Mouse (Mus musculus) embryonic facial prominence, embryonic 10.5 days (tissue): ENCODE data around the gene Vrk1. TPM values are rescaled to one million over a fixed set of nuclear protein-coding genes. Genes with fewer than 3 reads are reported as not detected.

Source experiments
- DNase-seq: peaks from one replicate; pipeline ENCODE4 v3.0.0-alpha.2; 2017; ENCODE audit warnings: low spot score
- H3K27ac ChIP-seq: fragments of 300-500 bp; sonication (generic); replicated peaks from 2 replicates; pipeline ENCODE4 v1.5.1; 2016; ENCODE audit warnings: mild to moderate bottlenecking
- H3K27me3 ChIP-seq: fragments of 300-500 bp; sonication (generic); replicated peaks from 2 replicates; pipeline ENCODE4 v1.6.1; 2016; ENCODE audit warnings: low read depth, mild to moderate bottlenecking; ENCODE audit not compliant: poor library complexity, severe bottlenecking
- H3K36me3 ChIP-seq: fragments of 300-500 bp; sonication (generic); replicated peaks from 2 replicates; pipeline ENCODE4 v1.6.1; 2016; ENCODE audit warnings: mild to moderate bottlenecking, moderate library complexity
- H3K4me1 ChIP-seq: fragments of 300-500 bp; sonication (generic); 2 replicates; pipeline ENCODE4 v1.6.1; 2016
- H3K4me3 ChIP-seq: fragments of 300-500 bp; sonication (generic); 2 replicates; pipeline ENCODE4 v1.5.1; 2016; ENCODE audit warnings: mild to moderate bottlenecking, moderate library complexity
- H3K9me3 ChIP-seq: fragments of 300-500 bp; sonication (generic); 2 replicates; pipeline ENCODE4 v1.6.1; 2016; ENCODE audit warnings: mild to moderate bottlenecking
- WGBS: fragments of 180-500 bp; shearing (Covaris S2); methylation state at CpG from one replicate; pipeline ENCODE4 v1.1.7; 2016; 5-methylcytosine and 5-hydroxymethylcytosine counted together
- polyA plus RNA-seq: library from polyadenylated mRNA; unstranded; fragments of >200 nt; fragmentation: Nextera tagmentation; extraction: Ambion mirVana; gene quantifications from 2 replicates; pipeline ENCODE4 v1.2.1, GENCODE M21; 2016

Vrk1 gene
- polyA plus RNA-seq, 1 experiment from 2014 or later: 113 TPM

DNA sequence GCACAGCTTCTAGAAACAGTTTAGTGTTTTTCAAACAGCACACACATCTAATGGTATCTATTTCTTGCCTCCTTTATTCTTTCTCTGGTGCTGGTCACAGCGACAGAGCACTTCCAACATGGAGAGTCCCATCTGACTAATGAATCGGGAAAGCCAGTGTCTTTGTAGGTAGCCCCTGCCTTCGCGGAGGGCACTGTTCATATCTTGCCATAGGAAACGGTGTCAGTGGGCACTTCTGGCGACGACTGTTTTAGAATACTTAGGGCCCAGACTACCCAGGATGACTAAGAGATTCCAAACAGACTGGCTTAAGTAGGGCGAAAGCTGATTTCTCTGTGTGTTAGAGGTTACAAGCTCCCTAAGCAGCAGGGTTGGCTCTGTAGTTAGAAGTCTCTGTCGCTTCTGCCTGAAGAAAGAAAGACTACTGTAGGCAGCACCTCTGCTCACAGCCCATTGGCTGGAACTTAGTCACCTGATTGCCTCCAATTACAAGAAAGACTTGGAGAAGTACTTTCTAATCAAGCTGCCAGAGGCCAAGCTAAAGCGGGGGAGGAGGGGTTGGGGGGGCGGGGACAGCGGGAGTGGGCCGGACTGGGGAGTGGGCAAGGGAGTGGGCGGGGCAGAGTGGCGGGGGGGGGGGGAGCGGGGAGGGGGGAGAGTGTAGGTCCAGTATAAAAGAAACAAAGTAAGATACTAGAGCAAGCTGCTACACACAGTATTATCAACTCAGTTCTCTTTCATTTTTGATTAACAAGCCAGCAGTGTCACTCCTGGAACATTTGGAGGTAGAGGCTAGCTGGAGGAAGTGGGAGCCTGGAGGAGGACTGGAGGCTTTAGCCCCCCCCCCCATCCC, 28.7 kb upstream of the Vrk1 start:
- Histone ChIP-seq H3K27me3 (0 out of 2 replicates have a peak, but pooled peaks cover 3% of the 10 kb centered on the region), H3K36me3 (no peaks in the 10 kb centered on the region), H3K4me3 (peak overlapping the region; percentile 40), H3K9me3 (peaks cover 8% of the 10 kb centered on the region), H3K27ac (peak overlapping the region; percentile 61), H3K4me1 (peaks cover 9% of the 10 kb centered on the region)
- 25% methylated on average over 15 of the region's 16 CpGs for WGBS
- peak; percentile 56 for DNase-seq

DNA sequence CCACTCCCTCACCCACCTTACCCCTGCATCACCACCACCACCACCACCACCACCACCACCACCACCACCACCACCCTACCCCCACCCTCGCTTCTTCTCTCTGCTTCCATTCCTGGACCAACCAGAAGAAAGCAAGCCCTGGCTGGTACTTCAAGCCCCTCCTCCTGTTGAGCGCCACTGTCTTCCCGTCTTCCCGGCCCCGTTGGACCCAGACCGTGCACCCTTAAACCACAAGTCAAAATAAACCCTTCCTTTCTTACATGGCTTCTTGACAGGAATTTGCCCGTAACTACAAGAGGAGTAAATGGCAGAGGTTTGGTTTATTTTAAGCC, 28.1 kb upstream of the Vrk1 start:
- Histone ChIP-seq H3K4me3 (peak overlapping the region; percentile 40; the same call in 1 of the 2 replicates), H3K27me3 (no peaks in the 10 kb centered on the region), H3K27ac (no peak overlapping the region), H3K9me3 (peaks cover 8% of the 10 kb centered on the region), H3K36me3 (no peaks in the 10 kb centered on the region), H3K4me1 (peaks cover 9% of the 10 kb centered on the region)
- DNase-seq: no peak
- WGBS: 73% methylated on average over 7 of the region's 7 CpGs

DNA sequence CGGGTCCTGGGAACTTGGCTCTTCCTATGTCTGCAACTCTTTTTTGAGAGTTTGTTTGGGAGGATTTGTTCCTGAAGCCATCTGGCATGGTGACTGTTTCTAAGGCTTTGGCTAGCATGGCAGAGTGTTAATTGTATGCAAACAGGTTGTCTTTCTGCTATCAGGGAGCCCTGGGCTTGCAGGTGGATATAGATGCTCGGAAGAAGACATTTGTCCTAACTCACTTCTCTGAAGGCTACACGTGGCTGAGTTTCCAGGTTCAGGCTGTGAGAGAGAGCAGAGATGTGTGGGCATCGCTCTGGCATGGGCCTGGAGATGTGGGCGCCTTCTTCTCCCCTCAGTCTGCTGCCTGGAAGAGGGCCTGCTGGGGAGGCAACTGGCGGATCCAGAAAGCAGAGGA, 27.4 kb upstream of the Vrk1 start:
- DNase-seq: no peak
- no peak overlapping the region for H3K27ac ChIP-seq
- H3K4me3 ChIP-seq: no peak overlapping the region
- peaks cover 9% of the 10 kb centered on the region for H3K4me1 ChIP-seq
- peaks cover 8% of the 10 kb centered on the region for H3K9me3 ChIP-seq
- H3K36me3 ChIP-seq: no peaks in the 10 kb centered on the region
- H3K27me3 ChIP-seq: no peaks in the 10 kb centered on the region
- 88% methylated on average over 6 of the region's 6 CpGs for WGBS

DNA sequence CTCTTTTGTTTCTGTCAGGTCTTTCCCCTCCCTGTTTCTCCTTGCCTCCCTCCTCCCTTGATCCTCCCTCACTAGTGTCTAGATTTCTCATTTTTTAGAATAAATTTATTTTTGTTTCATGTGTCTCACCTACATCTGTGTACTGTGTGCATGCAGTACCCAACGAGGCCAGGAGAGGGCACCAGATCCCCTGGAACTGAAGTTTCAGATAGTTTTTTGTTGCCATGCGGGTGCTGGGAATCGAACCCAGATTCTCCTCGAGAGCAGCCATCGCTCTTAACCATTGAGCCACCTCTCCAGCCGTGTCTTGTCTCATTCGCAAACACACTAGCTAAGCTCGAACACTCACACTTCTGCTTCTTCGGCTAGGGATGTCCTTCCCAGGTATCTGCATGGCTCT, 26.5 kb upstream of the Vrk1 start:
- Histone ChIP-seq H3K9me3 (peaks cover 8% of the 10 kb centered on the region), H3K4me3 (no peak overlapping the region), H3K27me3 (no peaks in the 10 kb centered on the region), H3K4me1 (peaks cover 12% of the 10 kb centered on the region), H3K27ac (no peak overlapping the region), H3K36me3 (no peaks in the 10 kb centered on the region)
- DNase-seq: no peak
- 94% methylated on average over 9 of the region's 9 CpGs for WGBS

- H3K27me3 ChIP-seq: no peaks in the 10 kb centered on the region
- DNase-seq: no peak
- H3K36me3 ChIP-seq: no peaks in the 10 kb centered on the region
- no peak overlapping the region for H3K4me3 ChIP-seq
- peaks cover 5% of the 10 kb centered on the region for H3K9me3 ChIP-seq
- H3K4me1 ChIP-seq: peaks cover 8% of the 10 kb centered on the region
- WGBS: 92% methylated on average over 4 of the region's 4 CpGs
- H3K27ac ChIP-seq: no peak overlapping the region
These were observed 21.6 kb upstream of the Vrk1 start for GRCm38 (mm10) chr12:105988434-105988833.

GRCm38 (mm10) chr12:105992756-105993155, 17.3 kb upstream of the Vrk1 start:
- no peak for DNase-seq
- 86% methylated on average over 5 of the region's 5 CpGs for WGBS

GRCm38 (mm10) chr12:105993356-105993755, 16.7 kb upstream of the Vrk1 start:
- Histone ChIP-seq H3K9me3 (no peaks in the 10 kb centered on the region), H3K36me3 (no peaks in the 10 kb centered on the region), H3K4me3 (no peak overlapping the region), H3K27me3 (no peaks in the 10 kb centered on the region), H3K4me1 (peaks cover 14% of the 10 kb centered on the region), H3K27ac (no peak overlapping the region)
- 67% methylated on average over 7 of the region's 7 CpGs for WGBS
- no peak for DNase-seq

More at GRCm38 (mm10) chr12:105992756-105993155, 17.3 kb upstream of the Vrk1 start:
- Histone ChIP-seq H3K27me3 (no peaks in the 10 kb centered on the region), H3K9me3 (no peaks in the 10 kb centered on the region), H3K36me3 (no peaks in the 10 kb centered on the region), H3K4me3 (no peak overlapping the region), H3K27ac (no peak overlapping the region), H3K4me1 (peaks cover 17% of the 10 kb centered on the region)

DNA sequence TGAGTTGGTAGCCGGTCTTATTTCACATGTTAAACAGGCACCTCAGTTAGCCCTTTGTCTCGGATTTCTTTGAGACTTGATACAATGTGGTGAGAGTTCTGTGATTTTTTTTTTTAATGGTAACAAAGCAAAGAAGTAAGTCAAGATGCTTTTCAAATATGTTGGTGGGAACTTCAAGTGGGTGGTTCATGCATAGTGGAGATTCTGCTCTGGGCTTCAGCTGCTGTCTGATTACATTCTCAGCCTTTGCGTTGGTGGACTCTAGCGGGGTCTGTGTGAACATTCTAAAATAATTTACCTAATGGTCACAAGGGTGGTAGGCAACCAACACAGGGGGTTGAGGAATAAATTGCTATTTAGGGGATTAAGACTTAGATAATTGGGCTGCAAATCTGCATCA, 14.1 kb upstream of the Vrk1 start:
- H3K27ac ChIP-seq: no peak overlapping the region
- H3K4me3 ChIP-seq: no peak overlapping the region
- H3K9me3 ChIP-seq: no peaks in the 10 kb centered on the region
- H3K27me3 ChIP-seq: no peaks in the 10 kb centered on the region
- no peaks in the 10 kb centered on the region for H3K36me3 ChIP-seq
- 68% methylated on average over 4 of the region's 4 CpGs for WGBS
- H3K4me1 ChIP-seq: peaks cover 14% of the 10 kb centered on the region
- DNase-seq: no peak

DNA sequence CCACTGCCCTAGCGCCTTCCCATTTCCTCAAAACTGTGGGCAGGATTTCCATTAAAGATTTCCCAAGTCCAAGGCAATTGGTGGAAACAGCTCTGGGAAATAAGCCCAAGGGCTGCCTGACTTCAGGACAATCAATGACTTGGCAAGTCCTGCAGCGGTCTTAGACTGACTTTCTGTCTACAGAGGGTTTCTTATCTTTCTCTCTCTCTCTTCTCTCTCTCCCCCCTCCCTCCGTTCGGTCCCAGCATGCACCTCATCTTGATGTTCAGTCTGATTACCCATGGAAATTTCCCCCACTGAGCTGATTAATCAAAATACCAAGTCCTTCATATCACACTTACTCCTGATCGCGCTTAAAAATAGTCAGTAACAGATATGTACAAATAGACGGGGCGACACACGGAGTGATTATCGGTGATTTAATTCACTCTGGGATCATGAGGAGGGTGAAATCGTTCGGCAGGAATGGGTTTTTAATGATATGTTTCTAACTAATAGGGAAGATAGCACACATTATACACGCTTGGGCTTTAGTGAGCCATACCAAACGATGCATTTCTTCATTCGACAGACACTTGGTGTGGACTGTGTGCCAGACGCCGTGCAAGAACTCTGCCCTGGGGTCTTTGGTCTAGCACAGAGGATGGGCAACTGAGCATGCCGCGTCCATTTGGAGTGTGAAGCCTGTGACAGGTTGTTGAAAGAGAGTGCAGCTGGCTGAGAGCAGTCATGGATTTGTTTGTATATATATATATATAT, 12.8 kb upstream of the Vrk1 start:
- DNase-seq: no peak
- no peaks in the 10 kb centered on the region for H3K9me3 ChIP-seq
- H3K27ac ChIP-seq: no peak overlapping the region
- 92% methylated on average over 19 of the region's 19 CpGs for WGBS
- H3K27me3 ChIP-seq: no peaks in the 10 kb centered on the region
- H3K36me3 ChIP-seq: no peaks in the 10 kb centered on the region
- H3K4me1 ChIP-seq: peaks cover 14% of the 10 kb centered on the region
- H3K4me3 ChIP-seq: no peak overlapping the region

- 72% methylated on average over 8 of the region's 8 CpGs for WGBS
- H3K9me3 ChIP-seq: no peaks in the 10 kb centered on the region
- H3K27me3 ChIP-seq: no peaks in the 10 kb centered on the region
- no peaks in the 10 kb centered on the region for H3K36me3 ChIP-seq
- no peak overlapping the region for H3K27ac ChIP-seq
- no peaks in the 10 kb centered on the region for H3K4me1 ChIP-seq
- DNase-seq: no peak
- no peak overlapping the region for H3K4me3 ChIP-seq
These were observed 8.3 kb upstream of the Vrk1 start for GRCm38 (mm10) chr12:106001775-106002174.

GRCm38 (mm10) chr12:106004719-106005118, 5.3 kb upstream of the Vrk1 start:
- Histone ChIP-seq H3K9me3 (no peaks in the 10 kb centered on the region), H3K27me3 (no peaks in the 10 kb centered on the region), H3K4me1 (no peaks in the 10 kb centered on the region), H3K4me3 (no peak overlapping the region), H3K27ac (no peak overlapping the region), H3K36me3 (no peaks in the 10 kb centered on the region)
- 82% methylated on average over 6 of the region's 6 CpGs for WGBS
- no peak for DNase-seq

DNA sequence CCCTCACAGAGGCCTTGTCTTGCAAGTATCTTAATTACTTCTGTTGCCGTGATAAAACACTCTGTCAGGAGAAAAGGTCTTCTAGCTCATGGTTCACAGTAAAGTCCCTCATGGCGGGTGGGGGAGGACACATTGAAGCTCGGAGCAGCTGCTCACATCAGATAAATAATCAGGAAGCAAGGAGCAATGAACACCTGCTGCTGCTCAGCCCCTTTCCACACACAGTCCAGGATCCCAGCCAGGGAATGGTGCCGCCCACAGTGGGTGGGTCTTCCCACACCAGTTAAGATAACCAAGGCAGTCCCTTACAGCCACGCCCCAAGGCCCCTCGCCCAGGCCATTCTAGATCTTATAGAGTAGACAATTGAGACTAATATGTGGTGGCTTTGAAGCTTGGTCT, 3.8 kb upstream of the Vrk1 start:
- WGBS: 91% methylated on average over 6 of the region's 6 CpGs
- H3K27me3 ChIP-seq: no peaks in the 10 kb centered on the region
- DNase-seq: no peak
- H3K36me3 ChIP-seq: no peaks in the 10 kb centered on the region
- no peaks in the 10 kb centered on the region for H3K9me3 ChIP-seq
- no peak overlapping the region for H3K27ac ChIP-seq
- H3K4me1 ChIP-seq: peaks cover 5% of the 10 kb centered on the region
- H3K4me3 ChIP-seq: no peak overlapping the region
